Mouse (Mus musculus) layer of hippocampus, postnatal 36 days (tissue): ENCODE results near the gene Rpl38. TPM values are rescaled to one million over a fixed set of nuclear protein-coding genes. Genes with fewer than 3 reads are reported as not detected.
"Not testable (repeated sequence)": the region's sequence is repeated elsewhere in the genome, so short reads cannot be mapped to it uniquely, and the experiment has no call there.

Experiments used
- DNase-seq, 2 experiments: peaks; one replicate each; pipeline ENCODE4 v3.0.0; 2022
- total RNA-seq, 2 experiments: library from RNA; stranded (reverse); gene quantifications; 2 replicates each; pipeline ENCODE4 v1.2.3; 2021

Rpl38 gene
- total RNA-seq, 2 experiments from 2014 or later = 846 to 926 TPM

DNA sequence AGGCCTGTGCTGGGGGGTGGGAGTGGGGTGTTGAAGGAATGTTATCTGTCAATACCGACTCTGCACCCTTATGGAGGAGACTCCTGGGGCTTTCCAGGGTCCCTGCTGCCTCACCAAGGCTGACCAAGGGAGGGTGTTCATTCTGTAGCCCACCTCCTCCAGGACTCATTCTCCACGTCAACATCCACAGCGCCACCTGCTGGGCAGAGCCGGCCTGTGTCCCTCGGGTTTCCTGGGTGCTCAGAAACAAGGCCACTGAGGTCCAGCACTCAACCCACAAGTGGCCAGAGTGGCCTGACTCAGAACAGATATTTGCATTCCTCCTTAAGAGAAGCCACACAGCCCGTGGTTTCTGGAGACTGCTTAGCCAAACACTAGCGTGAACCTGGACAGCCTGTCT, 10.6 kb upstream of the Rpl38 start:
- peak; percentile 49 to 51 for DNase-seq

DNA sequence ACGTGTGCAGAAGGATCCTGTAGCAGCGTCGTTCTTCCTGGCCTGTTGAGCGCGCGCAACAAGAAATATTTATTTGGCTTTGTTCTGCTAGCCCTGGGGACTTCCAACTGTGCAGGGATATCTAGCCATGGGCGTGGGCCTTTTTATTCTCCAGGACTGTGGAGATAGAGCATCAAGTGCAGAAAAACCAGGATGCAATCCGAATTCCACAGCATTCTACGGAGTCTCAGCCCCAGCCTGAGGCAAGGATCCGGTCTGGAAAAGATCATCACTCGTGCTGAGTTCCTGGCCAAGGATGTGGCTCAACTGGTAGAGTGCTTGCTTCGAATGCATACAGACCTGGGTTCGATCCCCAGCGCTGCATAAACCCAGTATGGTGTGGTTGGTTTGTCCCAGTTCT, 6.2 kb upstream of the Rpl38 start:
- no peak for DNase-seq

DNA sequence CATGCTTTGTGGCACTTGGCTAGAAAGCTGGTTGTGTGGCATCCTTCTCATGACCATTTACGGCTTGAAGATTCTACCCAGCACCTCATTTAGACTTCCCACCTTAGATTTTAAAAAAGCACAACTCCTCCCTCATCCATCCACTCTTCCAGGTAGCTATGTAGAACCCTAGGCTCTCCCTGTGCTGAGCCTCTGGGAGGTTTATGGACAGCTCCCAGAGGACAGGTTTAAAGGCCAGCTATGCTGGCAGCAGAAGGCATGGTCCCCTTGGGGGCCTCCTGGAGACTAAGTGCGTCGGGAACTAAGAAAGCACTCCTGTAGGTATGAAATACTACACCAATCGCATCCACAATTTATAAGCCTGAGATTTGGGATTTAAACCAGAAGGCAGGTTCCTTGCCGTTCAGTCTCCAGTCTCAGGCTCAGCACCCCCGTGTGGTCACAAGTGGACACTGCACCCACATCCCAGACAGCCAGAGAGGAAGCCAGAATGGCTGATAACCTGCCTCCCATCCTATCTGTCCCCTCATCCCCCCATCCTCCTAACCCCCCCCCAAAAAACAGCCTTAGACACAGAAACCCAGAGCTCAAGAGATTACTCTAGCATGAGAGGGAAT, 5.5 kb upstream of the Rpl38 start:
- DNase-seq = peak in 1 of 2 experiments; percentile 70

DNA sequence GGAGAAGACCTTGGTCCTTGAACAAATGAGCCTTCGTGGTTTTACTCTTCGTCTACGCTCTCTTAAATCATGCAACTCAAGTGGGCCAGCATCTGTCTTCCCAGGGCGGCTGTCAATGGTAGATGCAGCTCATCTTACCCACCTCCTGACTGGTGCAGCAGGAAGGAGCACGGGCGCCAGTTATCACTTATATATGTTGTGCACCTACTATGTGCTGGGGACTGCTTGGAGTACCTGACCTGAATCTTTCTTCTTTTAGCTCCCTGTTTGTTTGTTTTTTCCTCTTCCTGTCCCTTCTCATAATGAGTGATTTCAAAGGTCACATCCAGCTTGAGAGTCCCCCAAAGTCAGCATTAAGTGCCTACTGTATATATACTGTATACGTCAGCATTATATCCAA, 4.2 kb upstream of the Rpl38 start:
- no peak for DNase-seq

DNA sequence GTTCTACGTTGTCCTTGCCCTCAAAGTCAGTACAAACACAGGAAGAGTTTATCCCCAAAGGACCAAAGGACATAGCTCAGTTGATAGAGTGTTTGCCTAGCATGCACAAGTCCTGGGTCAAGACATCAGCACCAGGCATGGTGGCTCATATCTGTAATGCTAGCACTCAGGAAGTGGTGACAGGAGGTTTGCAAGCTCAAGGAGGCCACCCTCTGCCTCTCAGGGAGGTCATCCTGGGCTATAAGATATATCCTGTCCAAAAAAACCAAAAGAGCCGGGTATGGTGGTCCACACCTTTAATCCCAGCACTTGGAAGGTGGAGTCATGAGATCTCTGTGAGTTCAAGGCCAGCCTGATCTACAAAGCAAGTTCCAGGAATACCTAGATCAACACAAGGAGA, 2.9 kb upstream of the Rpl38 start:
- DNase-seq = no peak

DNA sequence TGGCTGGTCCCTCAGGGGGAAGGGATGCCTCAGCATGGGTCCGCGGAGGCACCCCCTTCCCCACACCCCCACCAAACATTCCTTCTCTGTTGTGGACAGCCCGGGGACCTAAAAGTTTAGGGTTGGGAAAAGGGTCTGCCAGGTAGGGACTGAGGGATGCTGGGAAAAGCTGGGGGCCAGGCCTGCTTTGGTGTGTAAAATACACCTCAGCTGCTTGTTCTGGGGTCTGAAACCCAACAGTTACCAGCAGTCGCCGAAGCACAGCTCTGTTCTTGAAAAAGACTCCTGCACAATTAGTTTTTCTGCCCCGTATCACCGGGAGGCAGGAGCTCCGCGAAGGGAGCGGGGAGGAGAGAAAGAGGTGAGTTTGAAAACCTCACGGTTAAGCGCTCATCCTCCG, 1.5 kb upstream of the Rpl38 start:
- DNase-seq = no peak

DNA sequence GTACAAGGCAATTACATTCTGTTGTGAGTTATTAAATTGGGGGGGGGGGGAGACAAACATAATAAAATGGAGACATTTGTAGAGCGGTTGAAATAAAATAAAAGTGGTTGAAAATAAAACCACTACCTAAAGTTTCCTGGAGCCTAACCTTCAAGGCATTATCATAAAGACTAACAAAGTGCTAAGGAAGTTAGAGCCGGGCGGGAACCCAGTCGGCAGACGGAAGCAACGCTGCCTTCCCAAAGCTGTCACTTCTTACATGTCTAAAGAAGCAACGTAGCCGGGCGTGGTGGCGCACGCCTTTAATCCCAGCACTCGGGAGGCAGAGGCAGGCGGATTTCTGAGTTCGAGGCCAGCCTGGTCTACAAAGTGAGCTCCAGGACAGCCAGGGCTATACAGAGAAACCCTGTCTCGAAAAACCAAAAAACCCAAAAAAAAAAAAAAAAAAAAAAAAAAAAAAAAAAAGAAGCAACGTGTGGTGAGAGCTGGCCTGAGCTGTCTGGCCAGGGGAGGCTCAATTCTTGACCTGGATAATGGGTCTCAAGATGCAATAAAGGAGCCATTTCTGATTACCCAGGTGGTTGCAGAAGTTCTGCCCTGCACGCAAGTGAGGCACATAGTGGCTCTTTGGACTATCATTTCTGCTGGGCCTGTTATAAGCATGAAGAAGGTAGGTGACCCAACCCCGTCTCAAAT, 940 bp upstream of the Rpl38 start:
- no peak for DNase-seq

DNA sequence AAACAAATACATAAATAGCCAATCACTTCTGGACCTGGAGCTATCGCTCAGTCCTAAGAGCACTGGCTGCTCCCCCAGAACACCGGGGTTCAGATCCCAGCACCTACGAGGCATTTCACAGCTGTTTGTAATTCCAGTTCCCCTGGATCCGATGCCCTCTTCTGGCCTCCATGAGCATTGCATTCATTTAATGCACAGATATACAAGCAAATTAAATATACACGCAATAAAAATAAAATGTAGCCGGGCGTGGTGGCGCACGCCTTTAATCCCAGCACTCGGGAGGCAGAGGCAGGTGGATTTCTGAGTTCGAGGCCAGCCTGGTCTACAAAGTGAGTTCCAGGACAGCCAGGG, 415 bp upstream of the Rpl38 start:
- DNase-seq = not testable (repeated sequence)

DNA sequence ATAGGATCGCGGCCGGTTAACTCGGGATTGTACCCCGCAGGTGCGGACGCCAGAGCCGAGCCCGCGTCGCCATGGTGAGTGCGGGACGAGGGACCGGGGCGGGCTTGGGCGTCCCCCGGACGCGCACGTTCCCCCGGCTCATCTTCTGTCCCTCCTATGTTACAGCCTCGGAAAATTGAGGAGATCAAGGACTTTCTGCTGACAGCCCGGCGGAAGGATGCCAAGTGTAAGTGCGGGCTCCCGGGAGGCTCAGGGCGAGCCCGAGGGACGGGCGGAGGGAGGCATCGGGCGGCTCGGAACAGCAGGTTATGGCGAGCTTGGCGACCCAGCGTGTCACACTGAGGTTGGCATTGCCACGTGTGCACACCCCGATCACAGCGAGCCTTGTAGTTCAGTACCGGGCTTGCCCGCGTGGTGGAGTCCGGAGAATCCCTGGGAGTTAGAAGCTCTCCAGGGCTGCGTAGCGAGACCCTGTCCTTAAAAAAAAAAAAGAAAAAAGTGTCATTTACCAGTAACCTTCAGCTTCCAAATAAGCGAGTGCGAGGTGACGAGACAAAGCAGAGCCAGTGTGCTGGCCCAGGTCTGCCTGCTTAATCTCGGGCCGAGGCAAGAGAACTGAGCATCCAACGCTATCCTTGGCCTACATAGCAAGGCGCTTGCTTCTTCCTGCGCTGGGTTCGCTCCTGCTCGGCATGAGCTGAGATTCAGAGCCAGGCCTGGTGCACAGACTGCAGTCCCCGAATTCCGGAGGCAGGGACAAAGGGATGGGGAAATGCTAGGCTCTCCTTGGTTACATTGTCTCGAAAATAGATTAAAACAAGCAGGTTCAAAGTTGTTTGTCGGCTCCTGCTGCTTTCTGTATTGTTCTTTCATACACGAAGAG, 658 bp downstream of the Rpl38 start:
- DNase-seq = peak; percentile 68 to 74

DNA sequence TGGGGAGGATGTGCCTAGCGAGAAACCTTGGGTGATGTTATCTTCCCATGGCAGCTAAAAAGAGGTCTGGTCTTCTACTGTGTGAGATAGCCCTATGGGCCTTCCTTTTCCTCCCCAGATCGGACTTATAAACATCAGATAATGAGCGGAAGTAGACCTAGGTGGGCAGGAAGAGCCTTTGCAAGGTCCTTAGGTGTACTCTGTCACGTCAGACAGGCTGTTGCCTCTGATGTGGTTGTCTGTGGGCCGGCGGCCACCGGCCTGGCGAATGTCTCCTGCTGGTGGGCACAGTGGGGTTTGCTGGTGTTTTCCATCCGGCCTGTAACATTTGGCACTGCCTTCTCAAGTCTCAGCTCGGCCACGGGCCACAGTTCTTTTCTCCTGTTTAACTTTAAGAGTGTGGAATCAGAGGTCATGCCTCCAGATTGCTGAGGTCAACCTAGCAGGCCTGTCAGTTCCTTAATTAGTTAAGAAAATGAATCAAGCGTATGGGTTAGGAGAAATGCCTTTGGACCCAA, 1.4 kb downstream of the Rpl38 start:
- peak in 1 of 2 experiments; percentile 3 for DNase-seq

DNA sequence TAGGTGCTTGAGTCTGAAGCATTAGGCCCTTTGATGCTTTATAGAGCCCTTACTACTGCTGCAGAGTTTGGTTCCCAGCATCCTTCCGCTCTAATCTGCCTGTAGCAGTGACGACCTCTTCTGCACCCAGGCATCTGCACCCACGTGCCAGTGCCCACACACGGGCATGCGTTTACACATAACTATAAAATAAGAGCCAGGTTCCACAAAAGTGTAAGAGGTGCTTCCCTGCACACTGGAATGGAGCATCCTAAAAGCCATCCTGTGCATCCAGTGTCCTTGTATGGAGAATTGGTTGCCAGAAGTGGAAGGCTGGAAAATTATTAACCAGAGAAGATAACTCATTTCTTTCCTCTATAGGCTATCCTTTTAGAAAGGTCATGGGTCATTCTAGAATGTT, 2.8 kb downstream of the Rpl38 start:
- no peak for DNase-seq

DNA sequence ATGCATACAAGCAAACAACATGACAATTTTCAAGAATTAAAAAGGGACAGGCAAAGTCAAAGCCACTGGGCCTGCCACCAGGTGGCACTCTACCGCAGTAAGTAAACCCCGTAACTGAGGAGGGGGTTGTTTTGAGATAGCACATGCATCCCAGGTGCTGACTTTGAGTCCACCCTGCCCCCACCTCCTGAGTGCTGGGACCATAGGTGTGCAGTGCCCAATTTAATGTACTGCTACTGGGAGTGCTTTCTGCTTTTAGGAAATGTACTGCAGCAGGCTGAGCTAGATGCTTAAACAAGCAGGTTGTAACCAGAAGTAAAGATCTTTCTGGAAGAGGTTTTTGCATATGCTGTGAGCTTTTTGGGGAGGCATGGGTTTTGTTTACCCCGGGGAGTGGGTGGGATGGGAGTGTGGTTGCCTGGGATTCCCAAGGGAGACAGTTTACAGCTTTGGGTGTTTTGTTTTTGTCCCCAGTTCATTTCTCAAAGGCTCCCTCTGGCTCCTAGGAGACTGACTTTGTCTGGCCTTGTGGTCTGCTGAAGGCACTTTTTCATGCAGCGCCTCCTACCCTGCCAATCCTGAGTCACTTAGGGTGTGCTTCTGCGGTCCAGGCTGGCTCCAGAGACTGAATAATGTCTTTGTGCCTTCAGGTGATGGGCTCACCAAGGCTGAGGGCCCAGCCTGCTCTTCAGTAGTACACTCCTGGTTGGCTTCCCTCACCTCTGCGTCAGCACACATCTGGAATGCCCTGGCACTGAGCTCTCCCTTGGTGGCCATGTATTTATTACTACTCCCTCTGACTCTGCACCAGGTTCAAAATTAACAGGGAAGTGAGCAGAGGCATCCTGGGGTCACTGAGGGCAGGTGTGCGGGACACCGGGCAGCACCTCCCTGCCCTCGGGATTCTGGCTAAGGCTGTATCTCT, 4.7 kb downstream of the Rpl38 start:
- DNase-seq = no peak

DNA sequence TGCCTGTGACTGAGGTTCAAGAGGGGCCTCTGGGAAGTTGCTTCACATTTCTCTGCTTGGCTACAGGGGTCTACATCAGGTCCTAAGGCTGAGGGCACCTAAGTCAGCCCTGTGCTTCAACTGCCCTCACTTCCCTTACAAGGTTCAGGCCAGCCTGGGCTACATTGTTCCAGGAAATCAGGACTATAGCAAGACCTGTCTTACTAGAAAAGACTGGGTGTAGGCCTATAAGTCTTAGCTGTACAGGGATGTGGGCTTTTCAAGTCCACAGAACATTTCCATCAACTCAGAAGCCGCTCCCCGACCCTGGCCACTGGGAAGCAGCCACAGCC, 5.4 kb downstream of the Rpl38 start:
- peak in 1 of 2 experiments; percentile 2 for DNase-seq

DNA sequence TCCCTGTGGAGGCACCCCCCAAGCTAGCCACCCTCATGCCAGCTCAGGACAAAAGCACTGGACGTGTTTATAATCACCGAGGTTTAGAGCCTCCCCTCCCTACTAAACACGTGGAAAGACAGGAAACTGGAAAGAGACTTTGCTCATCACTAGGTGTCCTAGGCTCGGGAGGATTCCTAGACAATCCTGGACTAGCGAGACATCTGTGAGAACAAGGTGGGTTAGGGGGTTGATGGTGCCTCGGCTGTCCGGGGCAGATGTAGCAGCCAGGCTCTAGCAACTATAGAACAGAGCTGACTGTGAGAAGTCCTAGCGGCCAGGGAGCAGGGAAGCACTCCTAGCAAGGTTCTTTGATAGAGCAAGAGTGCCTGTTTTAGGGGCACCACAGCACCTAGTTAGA, 5.9 kb downstream of the Rpl38 start:
- DNase-seq = peak in 1 of 2 experiments; percentile 6

DNA sequence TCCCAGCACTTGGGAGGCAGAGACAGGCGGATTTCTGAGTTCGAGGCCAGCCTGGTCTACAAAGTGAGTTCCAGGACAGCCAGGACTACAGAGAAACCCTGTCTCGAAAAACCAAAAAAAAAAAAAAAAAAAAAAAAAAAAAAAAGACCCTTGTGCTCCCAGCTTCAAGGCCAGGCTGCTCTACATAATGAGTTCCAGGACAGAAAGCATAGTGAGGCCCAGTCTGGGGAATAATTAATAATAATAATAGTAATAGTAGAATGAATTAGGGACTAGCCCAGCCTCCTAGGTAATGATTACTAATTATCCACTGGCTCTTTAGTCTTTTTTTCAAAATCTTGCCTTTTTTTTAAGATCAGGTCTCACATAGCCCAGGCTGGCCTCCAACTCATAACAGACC, 6.5 kb downstream of the Rpl38 start:
- DNase-seq = not testable (repeated sequence)

DNA sequence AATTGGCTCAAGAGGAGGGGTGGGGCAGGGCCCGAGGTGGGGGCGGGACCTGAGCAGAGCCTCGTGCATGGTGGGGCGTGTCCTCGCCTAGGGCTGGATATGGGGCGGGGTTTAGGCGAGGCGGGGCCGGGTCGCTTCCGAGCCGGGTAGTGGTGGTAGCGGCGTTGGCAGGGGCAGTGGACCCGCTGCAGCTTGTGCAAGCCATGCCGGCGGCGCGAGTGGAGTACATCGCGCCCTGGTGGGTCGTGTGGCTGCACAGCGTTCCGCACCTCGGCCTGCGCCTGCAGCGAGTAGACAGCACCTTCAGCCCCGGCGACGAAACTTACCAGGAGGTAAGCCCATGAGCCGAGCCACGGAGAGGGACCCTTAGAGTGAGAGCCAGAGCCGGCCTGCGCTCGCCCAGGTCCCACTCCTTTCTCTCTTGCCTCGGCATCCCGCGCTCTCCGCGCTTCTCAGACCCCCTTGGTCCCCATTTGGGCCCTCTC, 7.1 kb downstream of the Rpl38 start, which contains the start of gene Ttyh2:
Ttyh2 (plus strand) TSS at position 91 of the 485 bp plus-strand sequence.
- DNase-seq = peak; percentile 55 to 69

DNA sequence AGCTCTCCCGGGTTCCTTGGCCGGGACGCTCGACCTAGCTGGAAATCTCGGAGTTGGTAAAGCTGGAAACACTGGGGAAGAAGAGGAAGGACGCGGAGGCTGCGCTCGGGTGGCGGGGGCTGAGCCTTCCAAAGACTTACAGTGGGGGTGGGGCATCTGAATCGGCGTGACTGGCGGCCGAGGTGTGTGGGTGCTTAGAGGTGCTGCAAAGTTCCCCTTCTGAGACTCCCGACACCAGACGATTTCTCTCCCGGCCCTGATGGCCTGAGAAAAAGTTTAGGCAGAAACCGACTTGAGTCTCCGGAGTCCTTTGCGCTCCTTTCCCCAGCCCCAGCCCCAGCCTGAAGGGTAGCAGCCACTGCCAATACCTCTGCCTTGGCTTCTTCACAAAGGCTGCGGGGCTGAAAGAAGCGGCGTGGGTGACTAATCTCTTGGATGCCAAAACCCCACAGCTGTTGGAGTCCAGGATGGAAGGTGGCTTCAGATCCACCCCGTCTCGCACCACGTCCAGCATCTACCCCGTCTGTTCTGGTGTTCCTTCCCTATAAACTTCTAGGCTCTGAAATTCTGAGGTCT, 7.6 kb downstream of the Rpl38 start:
- DNase-seq = no peak

DNA sequence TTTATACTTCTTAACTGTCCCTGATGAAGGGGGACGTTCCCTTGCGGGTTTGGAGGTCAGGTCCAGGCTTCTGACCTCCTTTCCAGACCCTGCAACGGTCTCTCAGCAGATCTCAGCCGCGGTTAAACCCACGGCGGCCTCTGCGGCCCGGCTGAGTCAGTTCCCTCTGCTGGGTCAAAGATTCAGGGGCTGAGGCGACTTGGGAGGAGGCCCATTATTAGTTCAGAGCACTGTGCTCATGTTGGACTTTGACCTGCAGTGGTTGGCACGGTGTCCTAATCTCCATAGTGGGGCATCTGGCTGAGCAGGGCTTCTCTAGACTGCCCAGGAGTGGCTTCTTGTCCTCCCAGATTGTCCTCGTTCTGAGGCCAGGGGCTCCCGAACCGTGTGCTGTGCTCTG, 8.1 kb downstream of the Rpl38 start:
- no peak for DNase-seq

DNA sequence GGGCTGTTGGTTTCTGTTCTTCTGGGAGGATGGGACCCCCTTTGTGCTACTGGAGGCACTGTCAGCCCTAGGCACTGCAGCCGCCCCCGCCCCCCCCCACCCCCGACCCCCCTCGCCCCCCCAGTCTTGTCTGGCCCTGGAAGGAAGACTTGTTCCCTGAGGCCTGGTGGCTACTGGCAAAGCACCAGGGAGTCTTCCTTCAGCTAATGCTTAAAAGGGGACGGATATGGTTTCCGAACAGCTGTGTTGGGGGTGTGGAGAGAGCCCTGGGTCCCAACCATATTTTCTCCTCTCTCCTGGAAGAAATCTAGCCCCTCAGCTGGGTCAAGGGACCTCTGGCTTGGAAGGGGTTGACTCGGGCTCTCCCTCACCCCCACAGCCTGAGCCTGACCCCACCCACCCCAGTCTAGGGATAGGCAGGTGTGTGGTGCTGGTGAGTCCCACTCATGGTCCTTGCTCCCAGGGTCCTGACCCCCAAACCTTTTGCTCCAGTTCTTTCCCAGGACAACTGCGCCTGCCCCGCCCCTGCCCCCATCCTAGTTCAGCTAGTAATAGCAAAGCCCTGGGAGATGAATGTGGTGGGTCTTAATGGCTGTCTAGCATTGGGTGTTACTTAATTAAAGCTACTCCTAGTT, 8.7 kb downstream of the Rpl38 start:
- no peak for DNase-seq

DNA sequence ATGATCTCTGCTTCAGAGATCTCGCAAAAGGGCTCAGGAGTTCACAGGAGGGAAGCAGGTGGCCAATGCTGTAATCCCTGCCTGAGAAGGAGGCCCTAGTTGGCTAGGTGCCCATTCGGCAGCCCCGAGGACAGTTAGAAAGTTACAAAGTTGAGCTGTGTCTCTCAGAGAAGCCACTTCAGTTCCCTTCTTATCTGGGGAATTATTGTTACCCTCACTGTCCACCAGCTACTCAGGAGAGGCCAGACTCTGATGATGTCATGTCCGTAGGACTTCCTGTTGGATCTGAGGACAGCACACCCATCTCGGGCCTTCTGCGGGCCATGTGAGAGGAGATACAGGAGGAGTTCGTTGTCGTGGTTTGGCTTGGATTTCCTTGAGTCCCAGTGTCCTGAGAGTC, 11.3 kb downstream of the Rpl38 start:
- DNase-seq = no peak

DNA sequence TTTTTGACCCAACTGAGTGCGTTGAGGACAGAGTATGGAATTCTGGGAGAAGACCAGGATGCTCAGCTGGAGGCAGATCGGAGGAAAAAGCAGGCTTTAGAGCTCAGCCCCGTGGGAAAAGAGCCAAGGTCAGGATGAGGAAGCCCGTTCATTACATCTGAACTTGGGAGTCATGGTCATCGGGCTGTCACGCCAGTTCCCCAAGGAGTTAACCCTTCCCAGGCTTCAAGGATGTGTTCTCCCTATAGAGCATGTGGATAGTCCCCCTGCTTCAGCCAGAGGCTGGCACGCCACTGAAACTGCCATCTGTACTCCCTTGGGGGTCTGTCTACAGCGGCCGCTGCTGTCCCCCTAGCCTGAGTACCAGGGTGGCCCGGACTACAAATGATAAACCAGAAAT, 12.0 kb downstream of the Rpl38 start:
- DNase-seq = no peak
